Mouse (Mus musculus) layer of hippocampus, postnatal 14 days (tissue): ENCODE results near the gene Cep95. TPM values are rescaled to one million over a fixed set of nuclear protein-coding genes. Genes with fewer than 3 reads are reported as not detected.
"Not testable (repeated sequence)": the region's sequence is repeated elsewhere in the genome, so short reads cannot be mapped to it uniquely, and the experiment has no call there.

ENCODE experiments used
- DNase-seq, 2 experiments: peaks; one replicate each; pipeline ENCODE4 v3.0.0; 2021 to 2022; ENCODE audit warnings: low spot score in 2 of 2, mixed read lengths in 1 of 2
- long read RNA-seq, 2 experiments: library from polyadenylated mRNA; stranded (forward); transcript quantifications; one replicate each; pipeline ENCODE4 v2.0.0; 2021
- total RNA-seq, 2 experiments: library from RNA; stranded (reverse); gene quantifications; 2 replicates each; pipeline ENCODE4 v1.2.3; 2021

The Cep95 gene
- 10 to 100 TPM; 12.9 to 15.1 TPM for total RNA-seq
- long read RNA-seq, experiment 1, partial matches to known transcripts, result 0 of 4 reads
- long read RNA-seq, experiment 1, other reads (novel, unspliced or antisense), result 3 of 4 reads
- long read RNA-seq, experiment 2, partial matches to known transcripts, result 1 of 19 reads
- long read RNA-seq, experiment 2, other reads (novel, unspliced or antisense), result 16 of 19 reads

DNA sequence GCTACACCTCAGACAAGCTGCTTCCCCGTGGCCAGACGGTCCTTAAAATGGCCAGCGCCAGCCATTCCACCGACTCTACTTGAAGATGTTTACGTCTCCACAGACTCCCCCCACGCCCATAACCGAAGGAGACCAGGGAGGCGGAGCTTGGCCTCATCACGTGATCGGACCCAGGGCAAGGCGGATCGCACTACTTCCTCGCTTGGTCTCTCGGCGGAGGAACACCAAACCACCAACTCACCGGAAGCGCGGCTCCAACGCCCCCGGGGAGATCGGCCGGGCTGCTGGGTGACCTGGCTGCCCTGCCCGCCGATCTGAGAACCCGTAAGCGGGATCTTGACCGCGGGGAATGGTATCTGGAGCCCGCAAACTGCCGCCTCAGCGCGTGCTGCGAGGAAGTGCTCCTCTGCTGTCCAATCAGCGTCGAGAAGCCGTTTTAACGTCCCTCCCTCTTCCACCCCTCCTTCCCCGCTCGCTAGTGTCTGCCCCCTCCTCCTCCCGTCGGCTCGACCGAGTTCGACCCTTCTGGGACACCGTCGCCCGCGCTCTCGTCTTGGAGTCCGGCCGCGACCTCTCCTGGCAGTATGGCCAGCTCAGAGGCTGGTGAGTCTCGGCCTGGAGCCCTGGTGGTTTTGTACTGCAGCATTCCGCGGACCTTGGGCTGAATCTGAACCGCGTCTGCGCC lies at the start of gene Cep95, which contains the start of gene Ddx5:
TSS of gene Cep95 (plus strand) at position 478 of the 685 bp plus-strand sequence.
TSS of gene Ddx5 (minus strand) at position 411 of the 685 bp plus-strand sequence.
- DNase-seq, result peak in 1 of 2 experiments; percentile 97

DNA sequence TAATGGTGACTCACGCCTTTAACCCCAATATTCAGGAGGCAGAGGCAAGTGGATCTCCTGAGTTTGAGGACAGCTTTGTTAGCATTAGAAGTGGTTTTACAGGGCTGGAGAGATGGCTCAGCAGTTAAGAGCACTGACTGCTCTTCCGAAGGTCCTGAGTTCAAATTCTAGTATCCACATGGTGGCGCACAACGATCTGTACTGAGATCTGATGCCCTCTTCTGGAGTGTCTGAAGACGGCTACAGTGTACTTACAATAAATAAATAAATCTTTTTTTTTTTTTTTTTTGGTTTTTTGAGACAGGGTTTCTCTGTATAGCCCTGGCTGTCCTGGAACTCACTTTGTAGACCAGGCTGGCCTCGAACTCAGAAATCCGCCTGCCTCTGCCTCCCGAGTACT lies 48.3 kb upstream of the Cep95 start:
- DNase-seq, result not testable (repeated sequence)

DNA sequence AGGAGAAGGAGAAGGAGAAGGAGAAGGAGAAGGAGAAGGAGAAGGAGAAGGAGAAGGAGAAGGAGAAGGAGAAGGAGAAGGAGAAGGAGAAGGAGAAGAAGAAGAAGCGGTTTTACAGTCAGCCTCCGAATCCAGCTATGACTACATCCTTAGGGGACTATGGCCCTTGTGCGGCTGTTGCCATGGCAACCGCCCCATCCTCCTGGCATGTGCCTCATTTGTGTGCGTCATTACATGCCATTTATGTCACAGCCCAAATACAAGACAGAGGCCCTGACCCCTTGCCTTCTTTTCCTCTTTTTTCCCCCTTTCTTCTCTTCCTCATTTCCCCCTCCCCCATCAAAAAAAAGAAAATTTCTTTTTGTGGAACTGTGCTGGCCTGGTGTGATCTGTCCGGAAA lies 47.8 kb upstream of the Cep95 start:
- DNase-seq, result no peak

DNA sequence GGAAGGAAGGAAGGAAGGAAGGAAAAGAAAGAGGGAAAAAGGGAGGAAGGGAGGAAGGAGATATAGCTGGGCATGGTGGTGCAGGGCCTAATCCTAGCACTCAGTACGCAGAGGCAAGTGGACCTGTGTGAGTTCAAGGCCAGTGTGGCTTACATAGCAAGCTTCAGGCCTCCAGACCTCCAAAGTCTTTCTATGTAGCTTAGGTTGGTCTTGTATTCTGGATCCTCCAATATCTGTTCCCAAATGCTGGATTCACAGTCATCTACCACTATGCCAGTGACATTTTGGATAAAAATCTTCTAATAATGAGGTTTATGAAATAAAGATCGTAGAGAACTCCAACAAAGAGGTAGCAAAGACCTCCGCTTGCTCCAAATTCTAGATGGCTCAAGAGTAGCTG lies 47.2 kb upstream of the Cep95 start:
- DNase-seq, result no peak

DNA sequence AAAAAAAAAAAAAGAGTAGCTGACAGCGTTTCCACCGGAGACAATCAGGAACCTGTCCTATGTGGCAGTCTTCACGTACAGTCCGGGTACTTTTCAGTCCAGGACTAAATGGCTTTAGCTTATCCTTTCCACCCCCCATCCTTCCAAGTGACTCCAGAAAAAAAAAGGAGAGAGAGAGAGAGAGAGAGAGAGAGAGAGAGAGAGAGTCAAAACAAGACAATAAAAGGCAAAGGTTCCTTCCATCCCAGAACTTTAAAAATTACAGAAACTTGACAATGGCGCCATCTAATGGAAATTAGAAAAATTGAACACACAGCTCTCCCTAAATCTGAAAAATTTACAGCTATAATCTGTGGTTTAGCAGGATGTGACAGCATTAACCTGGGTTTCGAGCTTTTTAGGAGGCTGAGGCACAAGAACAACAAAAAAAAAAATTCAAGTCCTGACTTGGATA lies 46.6 kb upstream of the Cep95 start:
- peak in 1 of 2 experiments; percentile 36 for DNase-seq

DNA sequence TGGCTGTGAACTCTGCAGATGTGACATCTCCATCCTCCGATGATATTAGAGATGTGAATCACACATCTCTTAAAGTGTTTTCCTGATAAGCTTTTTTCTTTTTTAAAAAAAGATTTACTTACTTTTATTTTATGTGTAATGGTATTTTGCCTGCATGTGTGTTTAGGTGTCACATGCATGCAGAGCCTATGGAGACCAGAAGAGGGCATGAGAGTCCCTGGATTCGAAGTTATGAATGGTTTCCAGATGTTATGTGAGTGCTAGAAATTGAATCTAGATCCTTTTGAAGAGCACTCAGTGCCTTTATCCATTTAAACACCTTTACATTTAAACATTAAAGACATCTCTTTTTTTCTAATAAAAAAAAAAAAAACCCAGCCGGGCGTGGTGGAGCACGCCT lies 44.1 kb upstream of the Cep95 start:
- no peak for DNase-seq

DNA sequence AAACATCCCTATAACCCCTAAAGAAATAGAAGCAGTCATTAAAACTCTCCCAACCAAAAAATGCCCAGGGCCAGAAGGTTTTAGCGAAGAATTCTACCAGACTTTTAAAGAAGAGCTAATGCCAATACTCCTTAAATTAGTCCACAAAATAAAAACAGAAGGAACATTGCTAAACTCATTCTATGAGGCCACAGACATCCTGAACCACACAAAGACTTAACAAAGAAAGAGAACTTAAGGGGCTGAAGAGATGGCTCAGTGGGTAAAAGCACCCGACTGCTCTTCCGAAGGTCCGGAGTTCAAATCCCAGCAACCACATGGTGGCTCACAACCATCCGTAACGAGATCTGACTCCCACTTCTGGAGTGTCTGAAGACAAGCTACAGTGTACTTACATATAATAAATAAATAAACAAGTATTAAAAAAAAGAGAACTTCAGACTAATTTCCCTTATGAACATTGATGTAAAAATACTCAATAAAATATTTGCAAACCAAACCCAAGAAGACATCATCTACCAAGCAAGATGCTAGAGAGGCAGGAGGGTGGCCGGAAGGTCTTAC lies 39.4 kb upstream of the Cep95 start:
- not testable (repeated sequence) for DNase-seq

DNA sequence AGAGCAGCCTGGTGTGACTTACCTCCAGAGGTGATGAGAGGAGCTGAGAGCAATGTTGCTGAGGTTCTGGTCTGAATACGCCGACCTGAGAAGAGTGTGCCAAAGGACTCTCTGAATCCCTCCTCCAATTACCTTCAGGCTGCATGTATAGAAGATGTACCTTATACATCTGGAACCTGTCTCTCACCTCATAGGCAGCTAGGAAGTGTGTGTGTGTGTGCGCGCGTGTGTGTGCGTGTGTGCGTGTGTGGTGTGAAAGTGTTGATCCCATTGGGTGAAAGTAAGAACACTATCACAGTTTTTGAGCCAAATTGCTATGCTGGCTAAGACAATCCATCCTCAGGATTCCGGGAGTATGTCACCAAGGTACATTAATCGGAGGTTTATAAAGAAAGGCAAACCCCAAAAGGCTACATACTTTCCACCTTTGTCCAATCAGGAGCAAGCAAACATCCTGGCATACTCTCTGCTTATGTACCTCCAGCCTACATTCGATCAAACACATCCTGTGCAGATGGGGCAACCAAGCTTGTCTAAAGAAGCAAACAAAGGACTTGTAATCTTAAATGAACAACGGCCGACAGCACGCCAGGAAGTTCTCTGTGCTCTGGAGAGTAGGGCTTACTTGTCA lies 38.8 kb upstream of the Cep95 start, which contains the start of gene Pecam1:
TSS of gene Pecam1 (minus strand) at position 508 of the 631 bp plus-strand sequence.
- DNase-seq, result no peak

DNA sequence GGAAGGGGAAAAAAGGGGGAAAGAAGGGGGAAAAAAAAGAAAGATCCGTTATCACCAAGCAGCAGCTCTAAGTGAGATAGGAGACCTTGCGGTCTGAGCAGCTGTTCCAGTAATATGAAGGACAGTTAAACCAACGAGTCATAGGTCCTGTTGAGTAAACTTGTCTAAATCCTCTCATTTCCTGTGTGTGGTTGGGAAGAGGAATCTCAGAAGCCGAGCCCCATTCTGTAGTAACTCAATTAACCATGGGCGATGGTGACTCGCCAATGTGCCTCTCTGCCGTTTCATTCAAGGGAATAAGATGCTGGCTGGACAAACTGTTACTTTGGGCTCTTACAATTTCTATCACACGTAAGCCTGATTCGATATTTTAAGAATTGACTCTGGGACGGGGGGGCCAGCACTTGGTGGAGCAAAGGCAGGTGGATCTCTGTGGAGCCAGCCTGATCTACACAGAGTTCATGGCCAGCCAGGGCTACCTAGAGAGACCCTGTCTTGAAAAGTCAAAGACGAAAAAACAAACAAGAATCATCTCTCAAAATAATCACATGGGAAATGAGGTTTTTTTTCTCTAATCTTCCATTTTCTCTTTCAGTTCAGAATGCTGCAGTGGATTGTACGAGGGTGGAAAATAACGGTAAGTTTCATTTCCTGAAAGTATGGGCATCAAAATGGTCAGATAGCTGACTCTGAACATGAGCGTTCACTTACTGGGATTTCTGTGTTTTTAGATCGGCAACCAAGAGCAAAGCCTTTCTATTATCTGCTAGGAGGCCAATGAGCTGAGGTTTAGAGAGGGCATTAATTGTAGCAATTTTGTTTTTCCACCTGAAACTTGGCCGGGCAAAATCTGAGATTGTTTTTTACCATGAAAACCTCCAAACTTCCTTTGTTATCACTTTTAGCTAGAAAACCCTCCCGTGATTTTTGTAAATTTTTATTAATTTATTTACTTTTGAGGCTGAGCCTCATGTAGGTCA lies 37.7 kb upstream of the Cep95 start, which contains the start of gene Milr1:
TSS of gene Milr1 (plus strand) at position 188 of the 980 bp plus-strand sequence.
- no peak for DNase-seq

DNA sequence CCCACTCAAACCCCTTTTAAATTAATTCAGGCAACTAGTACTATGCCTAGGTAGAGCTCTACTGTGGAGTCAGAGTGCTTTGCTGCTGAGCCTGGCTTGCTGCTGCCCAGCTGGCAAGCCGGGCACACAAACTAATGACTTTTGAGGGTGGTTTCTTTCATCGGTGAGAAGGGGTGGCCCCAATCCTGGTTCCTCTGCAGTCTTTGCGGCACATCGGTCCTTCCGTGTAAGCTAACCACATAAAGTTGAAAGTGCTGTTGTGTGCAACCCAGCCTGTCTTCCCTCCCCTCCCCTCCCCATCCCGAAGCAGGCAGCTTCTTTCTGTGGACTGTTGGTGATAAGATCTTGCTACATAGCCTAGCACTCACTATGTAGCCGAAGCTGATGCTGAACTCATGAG lies 36.9 kb upstream of the Cep95 start:
- DNase-seq, result no peak

DNA sequence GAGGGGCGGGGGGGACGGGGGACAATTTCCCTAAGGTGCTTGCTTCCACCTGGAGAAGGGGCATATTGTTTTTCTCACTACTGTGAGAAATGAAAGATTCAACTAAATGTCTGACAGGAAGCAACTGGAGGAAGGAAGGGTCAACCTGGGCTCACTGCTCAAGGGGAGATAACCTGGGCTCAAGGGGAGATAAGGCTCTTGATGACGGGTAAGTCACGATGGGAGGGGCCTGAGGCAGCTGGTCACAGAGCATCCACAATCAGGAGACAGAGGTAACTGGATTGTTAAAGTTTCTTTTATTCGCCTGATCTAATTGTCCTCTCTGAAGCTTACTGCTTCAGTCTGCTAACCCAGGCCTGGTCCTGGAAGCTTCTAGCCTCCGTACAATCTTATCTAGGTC lies 35.7 kb upstream of the Cep95 start:
- no peak for DNase-seq

DNA sequence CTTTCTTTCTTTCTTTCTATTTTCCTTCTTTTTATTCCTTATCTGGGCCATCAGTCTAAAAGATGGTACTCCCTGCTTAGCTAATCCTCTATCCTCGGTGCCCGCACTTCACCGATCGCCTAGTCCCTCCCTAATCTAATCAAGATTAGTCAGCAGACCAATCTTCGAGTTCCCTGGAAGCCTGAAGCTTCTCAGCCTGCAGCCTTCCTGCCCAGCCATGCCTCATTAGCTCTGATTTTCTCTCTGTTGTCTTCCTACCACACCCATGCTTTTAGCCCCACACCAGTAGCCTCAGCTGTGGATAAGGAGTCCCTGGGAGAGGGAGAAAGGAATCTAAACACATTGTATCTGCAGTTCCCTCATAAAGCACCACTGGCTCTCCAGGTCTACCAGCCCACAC lies 33.5 kb upstream of the Cep95 start:
- no peak for DNase-seq

DNA sequence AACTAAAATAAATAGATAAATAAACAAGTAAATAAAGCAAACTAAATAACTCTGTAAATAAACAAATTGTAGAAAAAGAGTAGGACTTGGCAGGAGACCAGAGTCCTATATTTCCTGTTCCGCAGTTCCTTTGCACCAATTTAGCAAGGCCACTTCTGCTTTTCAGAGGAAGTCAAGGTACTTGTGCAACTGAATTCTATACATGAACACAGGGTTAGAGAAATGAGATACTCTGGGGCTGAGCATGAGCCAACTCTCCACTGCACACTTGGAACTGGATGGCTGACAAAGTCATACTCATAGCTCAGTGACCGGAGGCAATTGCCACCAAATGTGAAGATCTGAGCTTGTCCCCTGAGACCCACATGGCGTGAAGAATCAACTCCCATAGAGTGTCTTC lies 30.0 kb upstream of the Cep95 start:
- DNase-seq, result no peak

DNA sequence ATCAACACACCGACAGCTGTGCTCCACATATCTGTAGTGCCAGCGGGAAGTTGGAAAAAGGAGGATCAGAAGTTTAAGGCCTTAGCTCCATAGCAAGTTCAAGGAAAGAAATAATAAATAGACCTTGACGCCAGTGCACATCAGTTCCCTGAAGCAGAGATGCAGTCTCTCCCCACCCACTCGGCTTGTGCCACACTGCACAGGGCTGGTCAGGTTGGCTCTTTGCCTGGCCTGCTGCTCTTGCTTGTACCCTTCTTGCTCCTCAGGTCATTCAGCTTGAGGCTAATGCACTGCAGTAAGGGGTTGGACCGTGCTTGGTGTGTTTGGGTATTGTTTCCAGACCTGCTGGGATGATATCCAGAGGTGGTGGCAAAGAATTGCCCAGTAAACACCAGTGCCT lies 28.5 kb upstream of the Cep95 start:
- no peak for DNase-seq

DNA sequence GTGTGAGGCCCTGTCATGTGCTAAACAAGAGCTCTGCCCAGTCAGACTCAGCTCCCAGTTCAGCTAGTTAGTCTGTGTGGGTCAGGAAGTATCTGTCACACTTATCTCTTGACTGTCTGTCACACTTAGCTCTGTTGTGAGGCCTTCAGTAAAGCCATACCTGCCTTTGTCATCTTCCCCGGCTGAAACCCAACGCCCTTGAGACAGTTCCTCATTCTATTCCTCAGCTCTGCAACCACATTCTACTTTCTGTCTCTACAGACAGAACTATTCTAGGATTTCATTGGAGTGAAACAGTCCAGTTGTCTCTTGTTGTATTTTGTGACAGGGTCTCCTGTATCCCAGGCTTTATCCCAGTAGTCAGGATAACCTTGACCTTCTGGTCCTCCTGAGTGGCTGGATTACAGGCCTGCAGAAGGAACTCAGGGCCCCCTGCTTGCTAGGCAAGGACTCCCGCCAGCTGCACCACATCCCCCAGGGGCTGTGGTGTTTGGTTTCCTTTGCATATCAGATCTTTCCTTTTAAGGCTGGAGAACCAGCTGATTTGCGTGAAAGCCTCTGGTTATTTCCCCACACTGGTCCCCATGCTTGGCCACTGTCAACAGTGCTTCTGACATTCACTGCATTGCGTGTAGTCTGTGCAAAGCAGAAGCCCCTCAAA lies 26.8 kb upstream of the Cep95 start:
- DNase-seq, result no peak

DNA sequence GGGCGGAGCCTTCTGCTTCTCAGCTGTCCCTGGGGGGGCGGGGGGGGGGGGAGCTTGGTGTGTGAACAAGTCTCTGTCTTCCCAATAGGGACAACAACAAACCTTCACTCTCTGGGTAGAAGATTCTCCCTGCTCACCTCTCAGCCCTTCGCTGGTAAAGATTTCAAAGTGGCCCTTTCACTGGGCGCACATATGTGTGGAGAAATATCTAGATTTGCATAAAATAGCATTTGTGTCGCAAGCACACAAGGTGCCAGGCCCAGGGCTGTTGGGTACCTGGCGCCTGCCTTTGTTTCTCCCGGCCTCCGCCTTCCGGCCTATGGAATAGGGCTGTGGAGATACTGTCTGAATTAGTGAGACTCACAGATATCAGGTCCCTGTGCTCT lies 26.3 kb upstream of the Cep95 start:
- DNase-seq, result no peak

DNA sequence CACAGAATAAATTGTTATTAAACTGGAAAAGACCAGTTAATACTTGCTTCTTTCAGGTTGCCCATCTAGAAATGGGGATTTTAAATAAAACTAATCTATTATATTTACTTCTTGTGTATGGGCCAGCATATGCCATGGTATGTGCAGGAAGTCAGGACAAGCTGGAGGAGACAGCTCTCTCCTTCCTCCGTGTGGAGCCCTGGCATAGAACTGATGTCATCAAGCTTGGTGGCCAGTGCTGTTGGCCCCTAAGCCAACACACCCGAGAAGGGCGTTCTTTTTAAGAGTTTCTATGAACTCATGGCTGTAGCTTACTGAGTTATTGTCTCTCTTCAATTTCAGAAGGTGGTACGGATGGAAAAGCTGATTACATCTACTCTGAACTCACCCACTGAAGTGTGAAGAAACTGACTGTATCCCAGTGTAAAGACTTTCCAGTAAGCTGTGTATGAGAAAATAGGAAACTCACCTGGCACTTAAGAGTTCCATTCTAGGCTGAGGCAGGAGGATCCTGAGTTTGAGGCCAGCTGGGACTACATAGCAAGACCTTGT lies 22.4 kb upstream of the Cep95 start:
- DNase-seq, result no peak

DNA sequence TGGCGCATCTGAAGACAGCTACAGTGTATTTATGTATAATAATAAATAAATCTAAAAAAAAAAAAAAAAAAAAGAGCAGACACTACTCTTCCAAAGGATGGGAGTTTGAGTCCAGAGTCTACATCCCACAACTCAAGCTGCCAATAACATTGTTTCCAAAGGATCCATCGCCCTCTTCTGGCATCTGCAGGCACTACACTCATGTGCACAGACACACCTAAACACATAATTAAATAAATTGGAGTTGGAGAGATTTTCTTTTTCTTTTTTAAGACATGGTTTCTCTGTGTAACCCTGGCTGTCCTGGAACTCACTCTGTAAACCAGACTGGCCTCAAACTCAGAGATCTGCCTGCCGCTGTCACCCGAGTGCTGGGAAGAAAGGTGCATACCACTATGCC lies 21.5 kb upstream of the Cep95 start:
- no peak for DNase-seq

DNA sequence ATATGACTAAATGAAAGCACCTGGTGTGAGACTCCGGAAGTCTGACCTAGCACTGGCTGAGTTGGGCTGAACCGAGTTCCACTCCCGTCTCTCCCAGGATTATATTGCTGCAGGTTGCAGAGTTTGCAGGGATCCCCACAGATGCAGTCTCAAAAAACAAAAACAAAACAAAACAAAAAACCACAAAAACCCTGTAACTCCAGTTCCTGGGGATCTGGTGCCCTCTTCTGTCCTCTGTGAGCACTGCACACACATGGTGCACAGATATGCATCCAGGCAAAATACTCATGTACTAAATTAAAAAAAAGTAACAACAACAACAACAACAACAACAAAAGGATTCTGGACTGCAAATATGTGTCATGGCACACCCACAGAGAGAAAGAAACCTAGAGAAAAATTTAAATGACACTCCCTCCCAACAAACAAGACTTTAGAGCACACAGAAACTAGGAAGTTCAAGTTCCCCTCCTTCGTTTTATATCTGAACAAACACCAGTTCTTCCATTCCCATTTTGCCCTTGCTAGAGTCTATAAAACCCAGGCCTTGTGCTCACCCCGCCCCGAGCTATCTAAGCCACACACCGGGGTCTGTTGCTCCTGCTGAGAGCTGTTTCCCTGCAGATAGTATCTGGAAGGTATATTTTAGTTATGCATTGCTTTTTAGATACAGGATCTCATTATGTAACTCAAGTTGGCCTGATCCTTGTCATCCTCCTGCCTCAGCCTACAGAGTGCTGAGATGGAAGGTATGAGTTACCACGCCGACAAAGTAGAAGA lies 18.7 kb upstream of the Cep95 start:
- no peak for DNase-seq
